Mouse (Mus musculus): ENCODE results near the gene Plekhn1.

- TF ChIP-seq TAL1 (conservative IDR thresholded peaks at IDR 0.05; ENCODE audit: low read depth, low read length) (no peak), CTCF (IDR thresholded peaks at IDR 0.05; ENCODE audit: low read depth, low read length) (no peak), GATA1 (IDR thresholded peaks at IDR 0.05; ENCODE audit: borderline replicate concordance, low read length) (no peak)
These were observed 50.9 kb downstream of the Plekhn1 start for GRCm38 (mm10) chr4:156183747-156184146.

All from G1E (cell line).